Mouse (Mus musculus): ENCODE results near the gene Madd. TPM values are rescaled to one million over a fixed set of nuclear protein-coding genes. Genes with fewer than 3 reads are reported as not detected.

The Madd gene
- 21.0 and 22.9 TPM in 2 replicates for total RNA-seq (2021)
- long read RNA-seq, partial matches to known transcripts: 5 of 21 reads
- long read RNA-seq, other reads (novel, unspliced or antisense): 16 of 21 reads

DNA sequence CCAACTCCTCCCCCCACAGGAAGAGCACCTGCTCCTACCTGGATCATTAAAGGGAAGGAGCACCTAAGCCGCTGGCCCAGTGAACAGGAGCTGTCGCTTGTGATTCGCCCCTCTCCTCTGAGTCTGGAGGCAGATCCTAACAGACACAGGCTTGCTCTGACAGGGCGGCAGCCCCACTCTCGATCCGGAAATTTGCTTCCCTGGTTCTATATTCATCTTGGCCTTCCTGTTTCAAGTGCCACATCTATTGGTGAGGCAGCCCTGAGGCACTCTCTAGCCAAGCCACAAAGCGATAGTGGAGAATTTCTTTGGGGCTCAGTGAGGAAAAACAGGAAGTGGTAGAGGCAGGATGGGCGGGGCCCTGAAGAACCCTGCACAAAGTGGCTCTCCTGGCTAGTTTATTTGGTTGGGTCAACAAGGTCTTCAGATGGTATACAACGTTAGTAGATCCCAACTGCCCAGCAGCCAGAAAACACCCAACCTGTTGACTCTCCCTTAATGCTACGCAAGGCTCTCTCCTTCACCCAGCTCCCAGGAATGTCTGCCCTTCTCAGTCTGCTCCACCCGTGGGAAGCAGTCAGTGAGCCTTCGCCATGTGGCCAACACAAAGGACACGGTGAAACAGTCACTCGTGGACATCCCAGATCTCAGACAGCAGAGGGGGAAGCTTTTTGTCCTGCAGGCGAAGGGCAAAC is at the start of gene Madd:
Madd (minus strand) TSS at position 127 of the 695 bp plus-strand sequence.
- no peak for DNase-seq

GRCm38 (mm10) chr2:91229735-91230134 is 46.1 kb upstream of the Madd start:
- no peak for DNase-seq

DNA sequence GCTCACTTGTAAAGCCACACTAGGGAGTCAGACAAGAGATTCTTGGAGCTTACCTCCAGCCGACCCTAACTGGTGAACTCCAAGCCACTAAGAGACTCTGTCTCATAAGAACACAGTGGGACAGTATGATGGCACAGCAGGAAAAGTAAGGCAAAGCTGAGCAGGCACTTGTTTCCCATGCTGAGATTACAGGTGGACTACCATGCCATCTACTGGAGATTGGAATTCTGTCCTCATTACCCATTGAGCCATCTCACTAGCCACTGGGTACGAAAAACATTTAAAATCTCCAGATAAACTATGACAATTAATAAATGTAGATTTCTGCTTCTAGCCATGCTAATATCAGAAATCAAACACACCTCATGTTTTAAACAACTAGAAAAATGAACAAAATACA is 40.0 kb upstream of the Madd start:
- no peak for DNase-seq

DNA sequence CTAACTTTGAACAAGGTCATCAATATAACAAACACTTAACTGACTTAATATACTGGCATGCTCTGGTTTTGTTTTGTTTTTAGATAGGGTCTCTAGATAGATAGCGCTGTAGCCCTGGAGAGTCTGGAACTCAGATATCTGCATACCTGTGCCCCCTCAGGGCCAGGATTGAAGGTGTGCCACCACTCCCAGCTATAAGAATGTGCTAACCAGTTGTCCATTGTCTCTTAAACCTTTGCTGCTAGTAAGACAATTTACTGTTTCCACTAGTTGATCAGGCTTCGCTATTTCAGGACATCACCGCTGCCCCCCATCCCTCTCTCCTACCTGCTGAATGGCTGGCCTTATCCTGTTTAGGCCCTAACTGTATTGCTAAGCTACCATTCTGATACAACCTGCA is 36.9 kb upstream of the Madd start:
- DNase-seq: no peak

- no peak for DNase-seq
Measured at GRCm38 (mm10) chr2:91217032-91217431, 33.4 kb upstream of the Madd start.

DNA sequence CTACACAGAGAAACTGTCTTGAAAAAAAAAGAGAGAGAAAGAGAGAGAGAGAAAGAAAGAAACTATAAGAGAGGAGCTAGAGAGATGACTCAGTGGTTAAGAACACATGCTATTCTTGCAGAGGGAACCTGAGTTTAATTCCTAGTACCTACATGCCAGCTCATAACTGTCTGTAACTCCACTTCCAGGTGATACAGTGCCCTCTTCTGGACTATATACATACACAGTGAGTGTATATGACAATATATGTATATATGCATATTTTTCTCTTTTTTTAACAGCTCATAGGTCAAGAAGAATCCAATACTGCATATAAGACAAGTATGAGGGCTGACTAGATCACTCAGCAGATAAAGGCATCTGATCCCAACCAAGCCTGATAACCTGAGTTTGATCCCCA is 29.7 kb upstream of the Madd start:
- no peak for DNase-seq

DNA sequence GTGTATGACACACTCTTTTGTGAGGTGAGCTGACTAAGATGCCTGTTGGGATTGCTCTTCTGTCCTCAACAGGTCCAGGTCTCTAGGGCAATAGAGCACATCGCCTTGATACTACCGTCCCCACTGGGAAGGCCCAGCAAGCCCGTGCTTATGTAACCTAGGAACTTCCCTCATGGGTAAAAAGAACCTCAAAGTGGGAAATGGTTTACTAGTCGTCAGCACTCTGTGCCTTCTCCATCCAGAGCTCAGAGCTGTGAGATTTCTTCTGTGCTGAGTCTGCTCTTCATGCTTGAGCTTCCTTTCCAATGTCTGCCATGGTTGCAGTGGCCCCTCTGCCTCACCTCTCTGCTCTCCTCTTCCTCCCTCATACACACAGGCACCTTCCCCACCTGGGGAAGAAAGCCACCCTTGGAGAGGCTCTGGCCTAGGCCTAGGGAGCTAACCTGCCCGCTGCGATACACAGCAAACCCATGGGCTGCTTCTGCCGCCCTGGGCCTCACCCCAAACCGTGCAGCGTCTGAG is 22.7 kb upstream of the Madd start:
- DNase-seq: no peak

DNA sequence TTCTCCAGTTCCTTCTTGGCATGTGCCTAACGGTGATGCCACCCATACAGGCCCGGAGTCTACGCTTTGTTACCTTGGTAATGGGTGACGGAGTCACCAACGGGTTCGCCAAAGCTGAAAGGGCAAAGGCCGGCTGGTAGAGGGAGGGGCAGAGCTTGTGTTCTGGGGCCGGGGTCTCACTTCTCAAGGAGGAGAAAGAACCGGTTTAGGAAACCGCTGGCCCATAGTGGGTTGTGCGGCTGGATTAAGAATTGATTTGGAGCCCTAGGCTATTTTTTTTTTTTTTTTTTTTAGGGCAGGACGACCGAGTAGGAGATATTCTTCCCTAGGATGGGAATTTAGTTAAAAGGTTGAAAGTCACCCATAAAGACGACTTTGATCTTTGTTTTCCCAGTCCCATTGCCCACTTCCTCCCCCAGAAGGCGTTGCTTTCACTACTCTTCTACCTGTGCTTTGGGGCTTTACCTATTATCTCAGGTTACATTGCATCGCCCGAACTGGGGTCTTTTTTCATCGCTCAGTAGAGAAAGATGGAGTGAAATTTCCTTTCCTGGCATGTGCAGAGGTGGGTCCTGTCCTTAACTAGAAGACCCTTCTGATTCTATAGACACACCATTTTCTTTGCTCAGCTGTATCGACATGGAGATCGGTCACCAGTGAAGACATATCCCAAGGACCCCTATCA is 19.5 kb upstream of the Madd start:
- DNase-seq: no peak

- peak; percentile 88 for DNase-seq
Measured at GRCm38 (mm10) chr2:91202222-91202971, 18.8 kb upstream of the Madd start, which contains the start of the genes Nr1h3 and Acp2. TSS of gene Nr1h3 (minus strand) at chr2:91202834. TSS of gene Acp2 (plus strand) at chr2:91202885.

DNA sequence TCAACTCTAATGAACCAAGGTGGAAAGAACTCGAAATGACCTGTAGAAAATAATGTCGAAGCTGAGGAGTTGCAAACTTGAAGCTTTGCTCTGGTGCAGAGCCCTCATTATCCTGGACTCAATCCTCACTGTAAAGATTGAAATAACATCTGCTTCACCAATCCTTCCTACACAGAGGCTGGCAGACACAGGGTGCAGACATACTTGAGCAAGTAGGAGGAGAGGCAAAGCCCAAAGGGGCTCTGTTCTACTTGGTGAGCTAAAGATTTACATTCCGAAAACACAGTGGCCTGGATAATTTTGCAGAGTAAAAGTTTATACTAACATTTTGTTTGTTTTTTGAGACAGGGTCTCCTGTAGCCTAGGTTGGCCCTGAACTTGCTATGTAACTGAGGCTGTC is 15.3 kb upstream of the Madd start:
- no peak for DNase-seq

DNA sequence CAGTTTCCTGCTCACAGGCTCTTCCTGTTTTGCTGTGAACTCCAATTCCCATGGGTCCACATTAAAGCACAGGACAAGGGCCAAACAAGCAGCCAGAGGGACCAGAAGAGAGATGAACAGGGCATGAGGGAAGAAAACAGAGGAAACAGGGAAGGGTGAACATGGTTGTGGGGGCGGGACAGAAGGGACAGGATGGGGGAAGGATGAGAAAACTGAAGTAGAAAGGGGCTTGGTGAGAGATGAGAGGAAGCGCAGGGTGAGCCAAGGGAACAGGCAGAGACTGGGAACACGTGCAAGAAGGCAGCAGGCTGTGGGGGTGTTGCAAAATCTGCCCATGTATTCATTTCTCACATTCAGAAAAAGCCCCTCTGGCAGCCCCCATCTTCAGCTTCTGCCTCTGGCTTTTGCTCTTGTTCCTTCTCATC is 13.0 kb upstream of the Madd start:
- no peak for DNase-seq

GRCm38 (mm10) chr2:91194624-91195332 is 11.1 kb upstream of the Madd start:
- DNase-seq: peak; percentile 85

DNA sequence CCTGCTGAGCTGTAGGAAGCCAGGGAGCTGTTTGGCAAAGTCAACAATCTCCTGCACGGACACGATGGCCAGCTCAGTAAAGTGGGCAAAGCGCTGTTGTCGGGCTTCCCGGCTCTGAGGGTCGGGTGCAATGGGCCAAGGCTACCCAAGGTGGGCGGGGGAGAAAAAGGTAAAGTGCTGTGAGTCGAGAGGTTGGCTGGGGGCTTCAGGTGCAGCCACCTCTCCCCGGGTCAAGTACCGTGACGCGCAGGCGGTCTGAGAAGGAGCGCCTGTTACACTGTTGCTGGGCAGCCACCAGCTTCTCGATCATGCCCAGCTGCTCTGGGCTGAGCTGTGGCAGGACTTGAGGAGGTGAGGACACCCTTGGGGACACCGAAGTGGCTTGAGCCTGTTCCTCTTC is 6.9 kb upstream of the Madd start:
- no peak for DNase-seq

GRCm38 (mm10) chr2:91187431-91187830 is 3.8 kb upstream of the Madd start:
- DNase-seq: no peak

- DNase-seq: no peak
Measured at GRCm38 (mm10) chr2:91186208-91186607, 2.6 kb upstream of the Madd start.

- peak; percentile 91 for DNase-seq
Measured at GRCm38 (mm10) chr2:91183148-91183513, 506 bp downstream of the Madd start.

- DNase-seq: peak; percentile 71
Measured at GRCm38 (mm10) chr2:91182405-91183147, 1.1 kb downstream of the Madd start.

DNA sequence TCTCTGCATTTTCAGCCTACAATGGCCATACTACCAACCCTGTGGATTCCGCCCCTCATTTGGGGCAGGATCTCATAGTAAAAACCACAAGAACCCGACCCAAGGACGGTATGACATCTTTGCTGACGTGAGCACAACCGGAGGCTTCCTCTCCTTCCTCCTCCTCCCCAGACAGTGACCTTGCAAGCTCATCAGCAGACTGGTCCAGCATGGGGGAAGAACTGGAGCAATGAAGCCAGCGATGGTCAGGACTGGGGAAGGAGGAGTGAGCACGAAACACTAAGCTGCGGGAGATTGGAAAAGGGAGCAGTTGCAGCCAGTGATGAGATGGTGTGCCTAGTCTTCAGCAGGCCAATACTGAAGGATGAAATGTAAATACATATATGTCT is 1.6 kb downstream of the Madd start:
- DNase-seq: no peak

GRCm38 (mm10) chr2:91180706-91181105 is 2.9 kb downstream of the Madd start:
- DNase-seq: no peak

DNA sequence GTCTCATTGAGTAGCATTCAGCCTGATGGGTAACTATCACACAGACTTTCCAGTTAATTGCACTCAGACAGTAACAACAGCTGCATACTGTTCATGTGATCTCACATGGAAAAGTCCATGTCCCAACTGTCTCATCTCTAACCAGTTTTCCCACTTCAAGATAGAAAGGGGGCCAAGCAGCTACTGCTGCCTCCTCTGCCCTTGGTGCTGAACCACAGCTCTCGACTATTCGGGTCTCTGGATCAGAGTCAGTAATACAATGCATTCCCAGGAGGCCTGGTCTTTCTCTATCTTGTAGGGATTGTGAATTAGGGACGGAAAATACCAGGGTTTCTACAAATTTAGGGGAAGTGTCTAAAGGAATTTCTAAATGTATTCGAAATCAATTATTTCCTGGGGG is 3.8 kb downstream of the Madd start:
- no peak for DNase-seq

DNA sequence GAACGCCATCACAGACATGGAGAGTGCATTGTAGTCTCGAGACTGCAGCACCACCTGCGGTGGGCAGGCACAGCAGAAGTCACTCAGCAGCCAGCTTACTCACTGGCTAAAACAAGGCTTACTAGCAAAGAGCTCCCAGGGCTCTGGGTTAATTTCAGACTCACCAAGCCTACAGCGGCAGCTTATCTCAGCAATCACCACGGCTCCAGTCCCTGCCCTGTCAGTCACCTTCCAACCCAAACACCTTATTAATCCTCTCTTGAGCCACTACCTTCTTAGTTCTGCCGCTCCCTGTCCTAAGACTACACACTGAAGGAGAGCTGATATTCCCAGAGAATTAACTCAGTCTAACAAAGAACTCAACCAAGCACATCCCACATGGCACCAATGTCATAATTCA is 7.4 kb downstream of the Madd start:
- no peak for DNase-seq

Data from adrenal gland, postnatal 25 days (tissue).